Mouse (Mus musculus) layer of hippocampus, adult 8-10 months (tissue): ENCODE results near the gene Dip2b. TPM values are rescaled to one million over a fixed set of nuclear protein-coding genes. Genes with fewer than 3 reads are reported as not detected.
A peak's percentile ranks its signal among the peaks of the same experiment; 100 is the strongest.

Experiments used
- DNase-seq, 2 experiments: peaks; one replicate each; pipeline ENCODE4 v3.0.0; 2022; ENCODE audit warnings: low spot score in 2 of 2
- total RNA-seq, 4 experiments: library from RNA; stranded (reverse); gene quantifications; 2 replicates each; pipeline ENCODE4 v1.2.4; 2022

The Dip2b gene
- total RNA-seq, result 10 to 100 TPM; 46.0 to 55.2 (median 48.7) TPM

- peak; percentile 85 to 94 for DNase-seq
Observed at GRCm38 (mm10) chr15:100038470-100038971, at the start of gene Dip2b. Dip2b (plus strand) TSS chr15:100038664.

- no peak for DNase-seq
Observed at GRCm38 (mm10) chr15:99993100-99993499, 45.4 kb upstream of the Dip2b start.

- no peak for DNase-seq
Observed at GRCm38 (mm10) chr15:99997114-99997804, 41.2 kb upstream of the Dip2b start.

GRCm38 (mm10) chr15:99999390-99999789 is 39.1 kb upstream of the Dip2b start:
- no peak for DNase-seq

GRCm38 (mm10) chr15:100004677-100005273 is 33.7 kb upstream of the Dip2b start:
- DNase-seq, result no peak

GRCm38 (mm10) chr15:100006180-100006579 is 32.3 kb upstream of the Dip2b start:
- no peak for DNase-seq

GRCm38 (mm10) chr15:100018280-100018899 is 20.1 kb upstream of the Dip2b start:
- DNase-seq, result no peak

- no peak for DNase-seq
Observed at GRCm38 (mm10) chr15:100021175-100021574, 17.3 kb upstream of the Dip2b start.

GRCm38 (mm10) chr15:100022923-100023322 is 15.5 kb upstream of the Dip2b start:
- DNase-seq, result peak in 1 of 2 experiments; percentile 40

GRCm38 (mm10) chr15:100025076-100025834 is 13.2 kb upstream of the Dip2b start:
- DNase-seq, result no peak

- DNase-seq, result no peak
Observed at GRCm38 (mm10) chr15:100028133-100028532, 10.3 kb upstream of the Dip2b start.

GRCm38 (mm10) chr15:100029497-100029896 is 9.0 kb upstream of the Dip2b start:
- no peak for DNase-seq

- DNase-seq, result no peak
Observed at GRCm38 (mm10) chr15:100029900-100030299, 8.6 kb upstream of the Dip2b start.

GRCm38 (mm10) chr15:100032546-100032945 is 5.9 kb upstream of the Dip2b start:
- DNase-seq, result no peak

GRCm38 (mm10) chr15:100039001-100039701 is 687 bp downstream of the Dip2b start:
- DNase-seq, result peak; percentile 48 to 55

- DNase-seq, result no peak
Observed at GRCm38 (mm10) chr15:100040541-100041266, 2.2 kb downstream of the Dip2b start.

GRCm38 (mm10) chr15:100041267-100042047 is 3.0 kb downstream of the Dip2b start:
- DNase-seq, result no peak

- DNase-seq, result no peak
Observed at GRCm38 (mm10) chr15:100042048-100042400, 3.6 kb downstream of the Dip2b start.

GRCm38 (mm10) chr15:100045576-100045975 is 7.1 kb downstream of the Dip2b start:
- no peak for DNase-seq
